Mouse (Mus musculus) cortical plate, adult 2 months (tissue): ENCODE data around the gene Grip1.

Source experiments
- CTCF ChIP-seq: fragments of 200-500 bp; IDR thresholded peaks from 2 replicates; pipeline ENCODE4 v1.5.1; 2011; ENCODE audit warnings: mild to moderate bottlenecking, control low read depth, low read length; ENCODE audit not compliant: insufficient read depth; ENCODE audit errors: extremely low read depth
- POLR2A ChIP-seq: fragments of 200-500 bp; IDR thresholded peaks from 2 replicates; pipeline ENCODE4 v1.6.1; 2011; ENCODE audit warnings: mild to moderate bottlenecking, low read length, control low read depth; ENCODE audit not compliant: insufficient read depth; ENCODE audit errors: extremely low read depth

DNA sequence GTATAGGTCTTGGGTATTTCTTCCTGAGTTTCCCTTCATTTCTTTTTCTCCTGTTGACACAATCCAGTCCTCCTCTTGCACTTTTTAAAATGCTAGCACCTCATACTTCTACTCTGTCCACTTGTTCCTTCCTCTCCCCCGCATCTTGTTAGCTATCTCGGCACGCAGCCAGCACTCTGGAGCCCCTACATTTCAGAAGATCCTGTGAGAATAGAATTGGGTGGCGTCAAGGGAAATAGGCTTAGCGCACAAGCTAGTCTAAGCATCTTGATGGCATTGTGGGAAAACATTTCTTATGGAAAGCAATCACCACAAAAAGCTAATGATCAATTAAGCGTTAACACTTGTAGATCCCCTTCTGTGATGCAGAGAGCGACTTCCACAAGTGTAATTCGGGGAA lies 512.7 kb downstream of the Grip1 start:
- TF ChIP-seq CTCF (no peak), POLR2A (no peak)
